Mouse (Mus musculus): ENCODE measurements at regions not wholly inside any gene's neighbourhood (a gene's known extent, or its start where the extent isn't known, plus 50 kb on each side); places are given as distances from the start of the nearest gene placed in this dataset.

DNA sequence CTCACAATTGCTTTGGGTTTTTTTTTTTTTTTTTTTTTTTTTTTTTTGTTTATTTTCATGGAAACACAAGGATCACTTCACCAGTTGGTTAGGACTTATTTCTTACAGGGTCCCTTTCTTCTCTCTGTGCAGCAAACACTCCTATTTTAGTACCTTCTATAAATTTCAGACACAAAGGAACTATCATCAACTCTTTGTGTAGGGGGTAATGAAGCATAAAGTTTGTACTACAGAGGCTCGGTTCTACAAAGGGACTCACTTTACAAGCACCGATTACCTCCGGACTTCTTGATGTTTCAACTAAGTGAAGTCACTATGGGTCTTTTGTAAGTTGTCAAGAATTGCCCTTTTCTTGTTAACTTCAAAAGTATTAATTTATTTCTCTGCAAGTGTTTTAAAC, 318.0 kb downstream of the Gja1 start:
- TF ChIP-seq CHD2 (IDR thresholded peaks at IDR 0.05; ENCODE audit: low read depth, low read length): no peak
- TF ChIP-seq ZC3H11A (IDR thresholded peaks at IDR 0.05; ENCODE audit: borderline replicate concordance, low read depth, low read length): no peak
- no peak; the same call in 1 of the 2 replicates for TF ChIP-seq ZNF384 (IDR thresholded peaks at IDR 0.05; ENCODE audit: low read depth, low read length)
